9 mouse cellular contexts compared by ENCODE assay signal in the genomic region with DNA sequence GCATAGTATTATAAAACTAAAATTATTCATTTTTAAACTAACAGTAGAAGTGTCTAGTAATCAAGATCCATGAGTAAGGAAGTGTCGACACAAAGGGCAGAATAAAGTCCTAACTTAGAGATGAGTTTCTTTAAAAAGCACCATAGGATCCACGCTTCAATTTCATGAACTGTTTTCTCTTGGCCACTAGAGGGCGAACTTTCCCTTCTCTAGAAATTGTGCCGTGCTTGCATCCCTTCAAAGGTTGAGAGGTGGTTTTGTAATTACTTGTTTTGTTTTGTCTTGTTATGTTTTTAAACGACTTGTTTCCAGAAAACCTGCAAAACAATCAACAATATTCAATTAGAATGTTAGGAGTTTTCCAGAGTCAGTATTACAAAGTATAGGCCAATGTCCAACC.
DNase-seq lines count a peak whose midpoint lies in the region; TF ChIP-seq lines count a peak whose summit lies in the region.
"Had no signal": no experiment of that assay in that cellular context is flagged by ENCODE, and none has a peak within 500 bp of the region (broad histone marks: within the 10 kb centered on the region; RNA-seq: fewer than 3 reads in every experiment).

No protein-coding gene starts in this region.

- no peaks in the 10 kb centered on the region for H3K27me3 ChIP-seq in CH12.LX (replicated peaks)
- H3K27me3 ChIP-seq: heart, embryonic 13.5 days had no signal

- DNase-seq in kidney, postnatal 10 days = peak; percentile 38
- no peak for DNase-seq in kidney, adult 18-20 months
- peak; percentile 23 for DNase-seq in A20 (ENCODE audit: low read depth, low spot score)
- DNase-seq in CH12.LX (ENCODE audit: extremely low read depth) = peak; percentile 53
- DNase-seq in embryo, embryonic 10.5 days (ENCODE audit: low spot score) = peak; percentile 84
- peak; percentile 84 for DNase-seq in retina, embryonic 14.5 days (ENCODE audit: low spot score)
- no peak for DNase-seq in spleen, adult 12 weeks (ENCODE audit: low spot score)

- dilution Hi-C loops in CH12.LX (cut with MboI; ENCODE audit: extremely low pct_ligation_motif_present, extremely low pct_unique_long_range_greater_than_20kb, low sequenced_read_pairs) = no loop called here

- no peak for TF ChIP-seq POLR2A in CH12.LX (IDR thresholded peaks at IDR 0.05; ENCODE audit: low read depth, low read length)

- no peaks in the 10 kb centered on the region for H3K36me3 ChIP-seq in CH12.LX (replicated peaks in 1 of 2; ENCODE audit: control insufficient read depth in 1 of 2, insufficient read depth in 1 of 2, low read length in 1 of 2)
- H3K36me3 ChIP-seq: heart, embryonic 13.5 days; midbrain, embryonic 12.5 days had no signal

- in situ Hi-C loops in CH12.LX (cut with MboI; ENCODE audit: low pct_ligation_motif_present, low pct_unique_long_range_greater_than_20kb, low sequenced_read_pairs) = no loop called here

- TF ChIP-seq EP300 in CH12.LX (IDR thresholded peaks at IDR 0.05; ENCODE audit: low read length) = no peak

- H3K4me1 ChIP-seq in CH12.LX (ENCODE audit: control insufficient read depth in 1 of 2, insufficient read depth in 2 of 2) = no peaks in the 10 kb centered on the region

- no peaks in the 10 kb centered on the region for H3K9me3 ChIP-seq in CH12.LX (replicated peaks; ENCODE audit: low read length)
- H3K9me3 ChIP-seq: heart, embryonic 13.5 days; midbrain, embryonic 12.5 days had no signal

- H3K9ac ChIP-seq in CH12.LX (ENCODE audit: insufficient read depth, low read depth) = no peak overlapping the region
- H3K9ac ChIP-seq: heart, embryonic 13.5 days; midbrain, embryonic 12.5 days had no signal

- TF ChIP-seq CTCF in CH12.LX (conservative IDR thresholded peaks at IDR 0.05 in 1 of 2, IDR thresholded peaks at IDR 0.05 in 1 of 2; ENCODE audit: low read depth in 2 of 2, low read length in 2 of 2) = peak; percentile 76 to 89

- peak; percentile 86 for TF ChIP-seq RAD21 in CH12.LX (IDR thresholded peaks at IDR 0.05; ENCODE audit: low read depth, low read length)

- H3K4me2 ChIP-seq in CH12.LX (ENCODE audit: insufficient read depth, low read depth, poor library complexity, severe bottlenecking) = no peak overlapping the region
- H3K4me2 ChIP-seq: heart, embryonic 13.5 days; midbrain, embryonic 12.5 days had no signal

- no peak overlapping the region for H3K27ac ChIP-seq in CH12.LX (ENCODE audit: insufficient read depth, low read depth)
- H3K27ac ChIP-seq: heart, embryonic 13.5 days; midbrain, embryonic 12.5 days had no signal

- no peaks in the 10 kb centered on the region for H3K79me2 ChIP-seq in CH12.LX (replicated peaks; ENCODE audit: control insufficient read depth, extremely low read depth, insufficient read depth, poor library complexity, severe bottlenecking)

- H3K4me3 ChIP-seq in CH12.LX (replicated peaks in 1 of 3; ENCODE audit: low read depth in 2 of 3, low read length in 2 of 3, poor library complexity in 1 of 3) = no peak overlapping the region
- H3K4me3 ChIP-seq: heart, embryonic 13.5 days; midbrain, embryonic 12.5 days had no signal

TF ChIP-seq in CH12.LX, 34 proteins besides CTCF, POLR2A, EP300 and RAD21:
- no peak for TF ChIP-seq TCF12 (IDR thresholded peaks at IDR 0.05; ENCODE audit: low read depth, low read length)
- no peak for TF ChIP-seq HCFC1 (IDR thresholded peaks at IDR 0.05; ENCODE audit: low read depth, low read length)
- no peak for TF ChIP-seq JUN (IDR thresholded peaks at IDR 0.05; ENCODE audit: insufficient read depth, low read depth, low read length)
- TF ChIP-seq PAX5 (IDR thresholded peaks at IDR 0.05; ENCODE audit: low read length) = no peak
- TF ChIP-seq RCOR1 (conservative IDR thresholded peaks at IDR 0.05; ENCODE audit: low read depth, low read length) = no peak
- peak; percentile 75; the same call in 1 of the 2 replicates for TF ChIP-seq MAFK (IDR thresholded peaks at IDR 0.05; ENCODE audit: insufficient replicate concordance, low read length)
- no peak for TF ChIP-seq E2F4 (IDR thresholded peaks at IDR 0.05; ENCODE audit: insufficient replicate concordance, low read depth, low read length)
- no peak for TF ChIP-seq MAZ (IDR thresholded peaks at IDR 0.05; ENCODE audit: low read depth, low read length)
- peak; percentile 45 for TF ChIP-seq SMC3 (IDR thresholded peaks at IDR 0.05; ENCODE audit: low read depth, low read length)
- TF ChIP-seq ETS1 (conservative IDR thresholded peaks at IDR 0.05; ENCODE audit: low read depth, low read length) = no peak
- no peak for TF ChIP-seq ZMIZ1 (IDR thresholded peaks at IDR 0.05; ENCODE audit: low read depth, low read length)
- TF ChIP-seq ZC3H11A (IDR thresholded peaks at IDR 0.05; ENCODE audit: low read depth, low read length) = no peak
- TF ChIP-seq NRF1 (IDR thresholded peaks at IDR 0.05; ENCODE audit: low read depth, low read length) = no peak
- no peak for TF ChIP-seq TBP (conservative IDR thresholded peaks at IDR 0.05; ENCODE audit: low read depth, low read length)
- TF ChIP-seq KAT2A (IDR thresholded peaks at IDR 0.05; ENCODE audit: insufficient replicate concordance, low read length) = no peak

Comparison
In these comparisons a context has a peak if more than half of its experiments do, and no peak if none do; other contexts are left out.
1. DNase-seq: peak in kidney, postnatal 10 days (single experiment), A20 (single experiment), CH12.LX (single experiment), embryo, embryonic 10.5 days (single experiment) and retina, embryonic 14.5 days (single experiment); none in kidney, adult 18-20 months (single experiment) and spleen, adult 12 weeks (single experiment).